Mouse (Mus musculus) limb, embryonic 12.5 days (tissue): Measurements from ENCODE around the gene Dytn. TPM values are rescaled to one million over a fixed set of nuclear protein-coding genes. Genes with fewer than 3 reads are reported as not detected.
"Not testable (repeated sequence)": the region's sequence is repeated elsewhere in the genome, so short reads cannot be mapped to it uniquely, and the experiment has no call there.

ENCODE experiments used
- ATAC-seq: fragments of 200-750 bp; cut with Nextera tagmentation; 2 replicates; pipeline ENCODE4 v1.8.0; 2017; ENCODE audit warnings: low read depth, moderate TSS enrichment; ENCODE audit not compliant: insufficient number of reproducible peaks, insufficient read depth, low FRiP score, low TSS enrichment
- H3K27ac ChIP-seq: fragments of 300-500 bp; sonication (generic); 2 replicates; pipeline ENCODE4 v1.5.1; 2016; ENCODE audit warnings: mild to moderate bottlenecking, moderate library complexity
- H3K27me3 ChIP-seq: fragments of 300-500 bp; sonication (generic); 2 replicates; pipeline ENCODE4 v1.6.1; 2016; ENCODE audit warnings: mild to moderate bottlenecking, moderate library complexity
- H3K36me3 ChIP-seq: fragments of 300-500 bp; sonication (generic); 2 replicates; pipeline ENCODE4 v1.6.1; 2016; ENCODE audit warnings: mild to moderate bottlenecking, moderate library complexity
- H3K4me1 ChIP-seq: fragments of 300-500 bp; sonication (generic); replicated peaks from 2 replicates; pipeline ENCODE4 v1.6.1; 2016
- H3K4me2 ChIP-seq: fragments of 300-500 bp; sonication (generic); 2 replicates; pipeline ENCODE4 v1.6.1; 2016; ENCODE audit warnings: mild to moderate bottlenecking, moderate library complexity
- H3K4me3 ChIP-seq: fragments of 300-500 bp; sonication (generic); replicated peaks from 2 replicates; pipeline ENCODE4 v1.5.1; 2016; ENCODE audit warnings: mild to moderate bottlenecking
- H3K9ac ChIP-seq: fragments of 300-500 bp; sonication (generic); replicated peaks from 2 replicates; pipeline ENCODE4 v1.6.1; 2016; ENCODE audit warnings: mild to moderate bottlenecking, moderate library complexity
- H3K9me3 ChIP-seq: fragments of 300-500 bp; sonication (generic); 2 replicates; pipeline ENCODE4 v1.6.1; 2016; ENCODE audit warnings: mild to moderate bottlenecking, moderate library complexity
- WGBS: fragments of 180-500 bp; shearing (Covaris S2); methylation state at CpG from one replicate; pipeline ENCODE4 v1.1.7; 2016; 5-methylcytosine and 5-hydroxymethylcytosine counted together
- polyA plus RNA-seq: library from polyadenylated mRNA; unstranded; fragments of >200 nt; fragmentation: Nextera tagmentation; extraction: Ambion mirVana; gene quantifications from 2 replicates; pipeline ENCODE4 v1.2.1, GENCODE M21; 2016

Gene Dytn
- polyA plus RNA-seq, 1 experiment from 2014 or later, result not detected

DNA sequence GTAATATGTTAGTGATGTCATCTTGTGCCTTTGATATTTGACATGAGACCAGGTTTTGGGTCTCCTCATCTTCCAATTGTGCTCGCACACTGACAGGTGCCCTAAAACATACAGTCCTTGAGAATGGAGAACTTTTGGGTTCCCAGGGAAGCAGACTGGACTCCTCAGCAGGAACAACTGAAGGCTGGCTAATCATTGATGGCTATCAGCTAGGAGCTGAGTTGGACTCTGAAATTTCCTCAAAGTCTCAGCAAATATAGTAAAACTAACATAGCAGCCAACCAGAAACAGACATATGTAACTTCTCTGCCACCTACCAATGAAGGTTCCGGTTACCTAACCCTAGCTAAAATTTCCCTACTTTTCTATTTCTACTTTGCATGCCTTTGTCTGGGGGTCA, 20.6 kb downstream of the Dytn start:
- peaks cover 33% of the 10 kb centered on the region for H3K27me3 ChIP-seq
- H3K36me3 ChIP-seq, result no peaks in the 10 kb centered on the region
- no peak overlapping the region for H3K4me3 ChIP-seq
- no peak overlapping the region for H3K27ac ChIP-seq
- H3K4me2 ChIP-seq, result no peak overlapping the region
- 0 out of 2 replicates have a peak, but pooled peaks cover 5% of the 10 kb centered on the region for H3K4me1 ChIP-seq
- no peak for ATAC-seq
- H3K9ac ChIP-seq, result no peak overlapping the region
- WGBS, result 94% methylated on average over 2 of the region's 2 CpGs
- H3K9me3 ChIP-seq, result no peaks in the 10 kb centered on the region

DNA sequence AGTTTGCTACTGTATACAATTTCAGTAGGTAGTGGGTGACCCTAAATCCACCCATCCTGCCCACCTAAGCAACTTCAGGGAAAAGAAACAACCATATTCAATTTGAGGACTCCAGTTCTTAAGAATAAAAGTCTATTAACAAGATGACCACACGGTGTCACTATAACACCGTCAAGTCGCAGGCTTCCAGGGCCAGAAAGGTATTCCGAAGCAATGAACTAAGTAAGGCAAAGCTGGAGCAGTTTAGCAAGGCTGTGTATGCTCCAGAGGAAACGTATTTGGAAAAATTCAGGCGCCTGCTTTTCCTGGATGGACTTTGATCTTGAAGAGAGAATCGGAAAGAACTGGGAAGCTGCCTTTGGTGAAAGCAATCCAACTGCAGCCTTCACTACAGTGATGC, 27.1 kb downstream of the Dytn start:
- 3% methylated on average over 7 of the region's 7 CpGs for WGBS
- ATAC-seq, result no peak

DNA sequence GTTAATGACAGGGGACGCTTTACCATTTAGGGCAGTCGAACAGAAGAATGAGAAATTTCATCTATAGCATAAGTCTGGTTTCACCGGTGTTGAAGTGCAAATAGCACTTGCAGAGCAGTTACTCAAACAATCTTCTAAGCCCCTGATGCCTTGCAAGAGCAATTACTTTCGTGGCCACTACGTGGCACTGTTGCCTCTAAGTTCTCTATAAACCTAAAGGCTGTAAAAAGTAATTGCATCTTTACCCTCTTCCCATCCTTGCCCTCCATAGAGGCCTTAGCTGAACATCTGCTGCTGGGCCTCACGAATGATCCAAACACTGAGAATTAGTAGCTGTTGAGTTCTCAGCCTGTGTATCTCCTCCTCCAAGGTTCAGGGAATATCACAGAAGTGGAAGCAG, 28.7 kb downstream of the Dytn start:
- Histone ChIP-seq H3K4me1 (no peaks in the 10 kb centered on the region), H3K4me3 (no peak overlapping the region), H3K9ac (no peak overlapping the region), H3K36me3 (no peaks in the 10 kb centered on the region), H3K27me3 (peaks cover 7% of the 10 kb centered on the region), H3K27ac (no peak overlapping the region), H3K9me3 (no peaks in the 10 kb centered on the region), H3K4me2 (no peak overlapping the region)
- no peak for ATAC-seq
- 14% methylated on average over 6 of the region's 6 CpGs for WGBS

More for the DNA sequence above, 27.1 kb downstream of the Dytn start:
- Histone ChIP-seq H3K27ac (no peak overlapping the region), H3K4me3 (no peak overlapping the region), H3K9me3 (no peaks in the 10 kb centered on the region), H3K9ac (no peak overlapping the region), H3K36me3 (no peaks in the 10 kb centered on the region), H3K4me1 (no peaks in the 10 kb centered on the region), H3K4me2 (no peak overlapping the region), H3K27me3 (peaks cover 13% of the 10 kb centered on the region)

DNA sequence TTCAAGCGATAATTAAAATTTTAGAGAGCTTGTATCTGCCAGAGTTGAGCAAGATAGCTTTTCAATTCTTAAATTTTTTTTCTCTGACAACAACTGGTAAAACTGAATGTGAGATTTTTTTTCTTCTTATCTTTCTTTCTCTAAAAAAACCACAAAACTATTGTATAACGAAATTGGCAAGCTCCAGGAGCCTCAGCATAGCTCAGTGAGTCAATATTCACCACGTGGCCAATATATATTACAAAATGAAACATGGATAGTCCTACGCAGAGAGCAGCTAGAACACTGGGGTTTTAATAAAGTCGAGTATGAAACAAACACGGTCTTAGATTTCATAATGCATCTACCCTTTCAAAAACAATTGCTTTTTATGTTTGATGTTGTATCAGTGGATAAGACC, 46.8 kb downstream of the Dytn start:
- Histone ChIP-seq H3K4me1 (no peaks in the 10 kb centered on the region), H3K36me3 (no peaks in the 10 kb centered on the region), H3K4me3 (no peak overlapping the region), H3K9me3 (no peaks in the 10 kb centered on the region), H3K4me2 (no peak overlapping the region), H3K27ac (no peak overlapping the region), H3K9ac (no peak overlapping the region), H3K27me3 (0 out of 2 replicates have a peak, but pooled peaks cover 2% of the 10 kb centered on the region)
- 75% methylated on average over 6 of the region's 6 CpGs for WGBS
- ATAC-seq, result no peak

DNA sequence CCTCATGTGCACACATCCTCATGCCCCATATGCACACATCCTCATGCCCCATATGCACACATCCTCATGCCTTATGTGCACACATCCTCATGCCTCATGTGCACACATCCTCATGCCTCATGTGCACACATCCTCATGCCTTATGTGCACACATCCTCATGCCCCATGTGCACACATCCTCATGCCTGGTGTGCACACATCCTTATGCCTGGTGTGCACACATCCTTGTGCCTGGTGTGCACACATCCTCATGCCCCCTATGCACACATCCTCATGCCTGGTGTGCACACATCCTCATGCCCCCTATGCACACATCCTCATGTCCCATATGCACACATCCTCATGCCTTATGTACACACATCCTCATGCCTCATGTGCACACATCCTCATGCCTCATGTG, 56.3 kb downstream of the Dytn start:
- H3K4me3 ChIP-seq, H3K27me3 ChIP-seq, H3K27ac ChIP-seq, H3K9me3 ChIP-seq, H3K9ac ChIP-seq, H3K4me2 ChIP-seq, H3K4me1 ChIP-seq, ATAC-seq, H3K36me3 ChIP-seq: not testable (repeated sequence)

DNA sequence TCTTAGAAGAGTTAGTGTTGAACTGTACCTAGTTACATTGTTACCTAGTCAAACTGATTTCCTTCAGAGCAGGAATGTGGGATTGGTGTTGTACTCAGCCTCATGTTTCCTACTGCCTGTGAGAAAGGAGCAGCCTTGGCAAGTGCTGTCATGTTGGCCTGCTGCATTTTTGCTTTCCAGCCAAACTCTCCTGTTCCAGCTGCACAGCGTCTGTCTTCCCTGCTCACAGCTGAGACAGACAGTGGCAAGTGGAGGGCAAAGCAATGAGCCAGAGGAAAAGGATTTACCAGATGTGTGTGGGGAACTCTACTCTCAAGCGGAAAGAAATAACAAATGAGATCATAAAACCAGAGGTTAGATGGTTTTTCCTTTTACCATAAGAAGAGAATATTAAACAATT, 58.5 kb downstream of the Dytn start:
- Histone ChIP-seq H3K4me1 (no peaks in the 10 kb centered on the region), H3K9ac (no peak overlapping the region), H3K4me2 (no peak overlapping the region), H3K27me3 (no peaks in the 10 kb centered on the region), H3K36me3 (no peaks in the 10 kb centered on the region), H3K9me3 (no peaks in the 10 kb centered on the region), H3K27ac (no peak overlapping the region), H3K4me3 (no peak overlapping the region)
- ATAC-seq, result no peak; the same call in 1 of the 2 replicates
- WGBS, result 36% methylated on average over 2 of the region's 2 CpGs

DNA sequence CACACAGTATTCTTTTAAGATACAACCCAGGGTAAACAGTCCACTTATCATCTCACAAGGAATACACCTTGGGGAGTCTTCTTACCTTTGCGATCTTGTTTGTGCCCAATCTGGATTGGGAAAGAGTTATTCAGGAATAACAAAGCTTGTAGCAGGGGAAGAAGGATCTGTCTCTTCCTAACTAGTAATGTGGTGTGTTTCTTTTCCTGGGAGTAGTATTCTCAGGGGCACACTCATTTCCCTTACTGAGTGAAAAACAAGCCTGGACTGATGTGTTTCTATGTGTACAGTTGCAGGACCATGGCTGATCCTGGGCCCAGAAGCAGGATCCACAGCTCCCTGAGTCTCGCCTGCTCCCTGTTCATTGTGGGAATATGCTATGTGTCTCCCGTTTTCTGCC, 71.1 kb downstream of the Dytn start, which contains the start of gene Gm39653:
Gm39653 (plus strand) TSS at position 301 of the 400 bp plus-strand sequence.
- no peak within 1 kb of the TSS for H3K4me2 ChIP-seq
- peaks cover 10% of the 10 kb centered on the region; the same call in 1 of the 2 replicates for H3K27me3 ChIP-seq
- WGBS, result 86% methylated on average over 3 of the region's 3 CpGs
- H3K4me1 ChIP-seq, result 0 out of 2 replicates have a peak, but pooled peaks cover 3% of the 10 kb centered on the region
- H3K27ac ChIP-seq, result no peak within 1 kb of the TSS
- H3K36me3 ChIP-seq, result no peaks in the 10 kb centered on the region
- ATAC-seq, result no peak
- no peak within 1 kb of the TSS for H3K9ac ChIP-seq
- H3K4me3 ChIP-seq, result no peak within 1 kb of the TSS
- H3K9me3 ChIP-seq, result no peaks in the 10 kb centered on the region

DNA sequence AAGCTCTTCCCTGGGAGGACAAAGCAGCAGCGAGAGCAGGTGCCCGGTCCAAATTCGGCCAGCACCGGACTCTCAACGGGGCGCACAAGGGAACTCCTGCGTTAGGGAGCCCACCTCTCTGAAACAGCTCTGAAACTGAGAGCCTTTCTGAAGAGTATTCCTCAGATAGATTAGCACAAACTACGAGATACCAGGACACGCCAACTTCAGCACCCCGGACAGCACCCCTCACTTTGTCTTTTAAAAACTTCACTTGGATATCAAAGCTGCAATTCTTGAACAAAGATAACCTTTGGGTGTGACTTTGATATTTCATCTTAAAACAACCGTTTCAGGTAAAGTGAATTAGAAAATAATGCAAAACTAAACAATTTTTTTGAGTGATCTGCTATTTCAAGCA, 72.1 kb downstream of the Dytn start:
- Histone ChIP-seq H3K27ac (no peak overlapping the region), H3K27me3 (peaks cover 10% of the 10 kb centered on the region; the same call in 1 of the 2 replicates), H3K4me2 (no peak overlapping the region), H3K4me1 (0 out of 2 replicates have a peak, but pooled peaks cover 3% of the 10 kb centered on the region), H3K9ac (no peak overlapping the region), H3K9me3 (no peaks in the 10 kb centered on the region), H3K36me3 (no peaks in the 10 kb centered on the region), H3K4me3 (no peak overlapping the region)
- under 1% methylated on average over 11 of the region's 11 CpGs for WGBS
- no peak for ATAC-seq

DNA sequence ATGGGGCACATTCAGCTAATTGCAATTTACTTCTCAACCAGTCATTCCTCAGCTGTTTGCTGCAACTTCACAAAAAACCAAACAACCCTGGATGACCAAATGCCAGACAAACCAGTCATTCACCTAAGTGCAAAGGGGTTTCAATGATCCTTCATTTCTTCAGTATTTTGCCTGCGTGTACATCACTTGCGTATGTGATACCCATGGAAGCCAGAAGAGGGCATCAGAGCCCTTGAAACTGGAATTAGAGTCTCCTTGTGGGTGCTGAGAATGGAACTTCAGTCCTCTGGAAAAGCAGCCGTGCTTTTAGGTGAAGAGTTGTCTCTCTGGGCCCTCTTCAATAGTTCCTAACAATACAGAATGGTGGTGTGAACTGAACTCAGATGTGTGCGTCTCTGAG, 77.1 kb downstream of the Dytn start:
- Histone ChIP-seq H3K4me3 (no peak overlapping the region), H3K36me3 (no peaks in the 10 kb centered on the region), H3K9me3 (no peaks in the 10 kb centered on the region), H3K27me3 (peaks cover 10% of the 10 kb centered on the region; the same call in 1 of the 2 replicates), H3K27ac (no peak overlapping the region), H3K4me2 (no peak overlapping the region), H3K9ac (no peak overlapping the region), H3K4me1 (0 out of 2 replicates have a peak, but pooled peaks cover 3% of the 10 kb centered on the region)
- WGBS, result 92% methylated on average over 4 of the region's 4 CpGs
- ATAC-seq, result no peak

DNA sequence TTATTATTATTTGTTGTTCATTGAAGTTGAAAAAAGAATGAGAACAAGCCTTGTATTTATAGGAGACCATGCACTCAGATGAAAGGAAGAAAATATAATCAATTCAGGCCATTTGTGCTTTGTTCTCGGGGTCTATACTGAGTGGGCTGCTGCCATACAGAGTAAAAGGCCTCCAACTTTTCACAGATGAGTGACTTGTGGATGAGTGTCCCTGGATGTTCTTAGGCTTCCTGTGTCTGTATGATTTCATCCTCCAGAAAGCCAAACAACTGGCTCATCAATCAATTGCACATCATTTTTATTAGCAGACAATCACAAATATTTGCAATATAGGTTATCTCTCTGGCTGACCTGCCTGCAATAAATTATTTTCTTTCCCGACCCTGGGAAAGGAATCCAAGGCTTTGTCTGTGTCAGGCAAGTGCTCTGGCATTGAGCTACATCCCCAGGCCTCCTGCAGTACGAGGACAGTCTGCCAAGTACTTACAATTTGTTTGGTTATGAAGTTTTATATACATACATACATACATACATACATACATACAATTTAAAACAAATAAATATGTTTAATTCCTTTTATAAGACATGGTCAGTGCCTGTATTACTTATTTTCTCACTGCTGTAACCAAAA, 82.7 kb downstream of the Dytn start:
- Histone ChIP-seq H3K27me3 (no peaks in the 10 kb centered on the region), H3K4me1 (no peaks in the 10 kb centered on the region), H3K36me3 (no peaks in the 10 kb centered on the region), H3K4me2 (no peak overlapping the region), H3K9me3 (no peaks in the 10 kb centered on the region), H3K4me3 (no peak overlapping the region), H3K9ac (no peak overlapping the region), H3K27ac (no peak overlapping the region)
- 44% methylated on average over 3 of the region's 3 CpGs for WGBS
- ATAC-seq, result no peak

DNA sequence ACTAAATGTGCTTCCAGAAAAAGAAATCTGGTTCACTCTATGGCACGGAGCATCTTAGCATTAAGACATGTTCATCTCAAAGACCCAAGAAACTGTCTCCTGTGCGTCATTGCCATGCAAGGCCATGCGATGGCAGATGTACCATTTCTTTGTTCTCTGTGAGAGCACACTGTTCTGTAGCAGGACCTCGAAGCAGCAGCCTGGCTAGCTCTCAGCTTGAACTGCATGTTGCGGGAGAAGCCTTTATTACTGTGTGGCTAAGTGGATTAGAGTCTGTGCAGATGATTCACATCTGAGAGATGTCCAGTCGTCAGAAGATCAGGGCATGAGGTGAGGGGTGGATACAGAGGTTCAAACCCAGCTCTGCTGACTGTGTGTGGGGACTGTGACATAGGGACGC, 99.9 kb downstream of the Dytn start:
- no peak overlapping the region for H3K4me2 ChIP-seq
- H3K36me3 ChIP-seq, result no peaks in the 10 kb centered on the region
- ATAC-seq, result no peak
- H3K9me3 ChIP-seq, result no peaks in the 10 kb centered on the region
- H3K27ac ChIP-seq, result no peak overlapping the region
- 0 out of 2 replicates have a peak, but pooled peaks cover 3% of the 10 kb centered on the region for H3K27me3 ChIP-seq
- H3K4me1 ChIP-seq, result no peaks in the 10 kb centered on the region
- WGBS, result 80% methylated on average over 7 of the region's 7 CpGs
- H3K4me3 ChIP-seq, result no peak overlapping the region
- no peak overlapping the region for H3K9ac ChIP-seq

DNA sequence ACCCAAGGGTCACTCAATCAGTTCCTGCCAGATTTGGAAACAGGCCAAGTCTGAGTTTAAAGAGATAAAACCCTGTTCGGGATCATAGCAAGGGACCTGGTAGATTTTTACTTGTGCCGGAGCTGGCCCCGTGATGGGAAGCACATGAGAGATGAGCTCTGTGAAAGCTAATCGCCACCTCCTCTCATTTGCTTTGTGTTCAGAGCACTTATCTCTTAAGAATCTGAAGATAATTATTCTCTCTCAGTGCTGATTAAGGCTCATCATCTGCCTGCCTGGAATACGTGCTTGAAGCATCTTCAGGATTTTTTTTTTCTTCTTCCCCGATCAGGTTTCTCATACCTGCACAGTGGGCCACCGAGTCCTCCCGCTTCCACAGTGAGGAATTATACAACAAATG, 107.6 kb downstream of the Dytn start:
- Histone ChIP-seq H3K4me2 (no peak overlapping the region), H3K9me3 (no peaks in the 10 kb centered on the region), H3K4me3 (no peak overlapping the region), H3K27me3 (no peaks in the 10 kb centered on the region), H3K36me3 (no peaks in the 10 kb centered on the region), H3K9ac (no peak overlapping the region), H3K4me1 (0 out of 2 replicates have a peak, but pooled peaks cover 3% of the 10 kb centered on the region), H3K27ac (no peak overlapping the region)
- ATAC-seq, result no peak
- 83% methylated on average over 8 of the region's 8 CpGs for WGBS
